Mouse (Mus musculus): Measurements from ENCODE around the gene Ciita. TPM values are rescaled to one million over a fixed set of nuclear protein-coding genes. Genes with fewer than 3 reads are reported as not detected.

Ciita gene
- 0.12 and 0.15 TPM in 2 replicates for polyA plus RNA-seq (2014; fragmentation: Nextera tagmentation; extraction: Ambion mirVana)

DNA sequence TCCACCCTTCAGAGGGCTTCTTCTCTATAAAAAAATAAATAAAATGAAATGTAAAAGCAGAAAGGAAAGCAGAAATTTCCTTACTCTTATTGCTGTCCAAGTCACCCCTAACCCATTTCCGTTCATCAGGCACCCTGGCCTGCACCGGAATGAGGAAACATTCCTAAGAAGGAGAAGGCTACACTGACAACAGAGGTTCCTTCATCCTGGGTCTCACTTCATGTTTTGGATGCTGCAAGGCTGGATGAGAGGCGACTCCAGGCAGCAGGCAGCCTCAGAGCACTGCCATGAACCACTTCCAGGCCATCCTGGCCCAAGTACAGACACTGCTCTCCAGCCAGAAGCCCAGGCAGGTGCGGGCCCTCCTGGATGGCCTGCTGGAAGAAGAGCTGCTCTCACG, at the start of gene Ciita:
TSS of gene Ciita (plus strand) at position 203 of the 400 bp plus-strand sequence.
- H3K27me3 ChIP-seq (replicated peaks; ENCODE audit: control insufficient read depth, insufficient read depth, low read length), result no peaks in the 10 kb centered on the region
- no peaks in the 10 kb centered on the region for H3K4me1 ChIP-seq (ENCODE audit: control insufficient read depth, insufficient read depth, low read length)
- H3K9me3 ChIP-seq (replicated peaks; ENCODE audit: control insufficient read depth, low read length), result no peaks in the 10 kb centered on the region
- 79% methylated on average over 5 of the region's 5 CpGs for WGBS
- DNase-seq (ENCODE audit: low spot score), result no peak
- H3K4me2 ChIP-seq (ENCODE audit: low read length), result no peak within 1 kb of the TSS
- no peaks in the 10 kb centered on the region for H3K36me3 ChIP-seq (ENCODE audit: control insufficient read depth, insufficient read depth, low read length)
- no peak for ATAC-seq
- H3K27ac ChIP-seq (ENCODE audit: low read depth, low read length), result no peak within 1 kb of the TSS
- H3K4me3 ChIP-seq (ENCODE audit: low read depth, low read length), result no peak within 1 kb of the TSS
- H3K9ac ChIP-seq (ENCODE audit: low read length), result no peak within 1 kb of the TSS

DNA sequence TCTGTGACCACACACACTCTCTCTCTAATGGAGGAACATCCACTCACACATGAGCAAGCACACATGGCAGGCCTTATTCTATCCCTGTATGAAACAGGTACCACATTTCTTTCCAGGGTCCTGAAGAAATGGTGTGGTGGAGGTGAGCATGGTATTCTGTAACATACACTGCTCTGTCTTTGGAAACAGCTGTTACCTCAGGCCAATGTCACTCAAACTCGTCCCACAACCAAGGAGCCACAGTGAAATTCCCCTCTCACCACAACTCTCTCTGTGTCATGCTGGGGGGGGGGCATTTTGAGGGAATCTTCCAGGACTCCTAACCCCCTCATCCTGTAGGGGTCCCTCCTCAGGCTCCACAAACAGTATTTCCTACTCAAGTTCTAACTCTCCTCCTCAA, 47.9 kb upstream of the Ciita start:
- Histone ChIP-seq H3K27me3 (replicated peaks; ENCODE audit: control insufficient read depth, insufficient read depth, low read length) (no peaks in the 10 kb centered on the region), H3K9me3 (replicated peaks; ENCODE audit: control insufficient read depth, low read length) (no peaks in the 10 kb centered on the region), H3K27ac (ENCODE audit: low read depth, low read length) (no peak overlapping the region), H3K4me3 (ENCODE audit: low read depth, low read length) (no peak overlapping the region), H3K4me1 (ENCODE audit: control insufficient read depth, insufficient read depth, low read length) (no peaks in the 10 kb centered on the region), H3K4me2 (ENCODE audit: low read length) (no peak overlapping the region), H3K36me3 (ENCODE audit: control insufficient read depth, insufficient read depth, low read length) (peaks cover 11% of the 10 kb centered on the region), H3K9ac (ENCODE audit: low read length) (no peak overlapping the region)
- WGBS, result 73% methylated on average over 1 of the region's 1 CpGs
- DNase-seq (ENCODE audit: low spot score) (no peak), ATAC-seq (no peak)

DNA sequence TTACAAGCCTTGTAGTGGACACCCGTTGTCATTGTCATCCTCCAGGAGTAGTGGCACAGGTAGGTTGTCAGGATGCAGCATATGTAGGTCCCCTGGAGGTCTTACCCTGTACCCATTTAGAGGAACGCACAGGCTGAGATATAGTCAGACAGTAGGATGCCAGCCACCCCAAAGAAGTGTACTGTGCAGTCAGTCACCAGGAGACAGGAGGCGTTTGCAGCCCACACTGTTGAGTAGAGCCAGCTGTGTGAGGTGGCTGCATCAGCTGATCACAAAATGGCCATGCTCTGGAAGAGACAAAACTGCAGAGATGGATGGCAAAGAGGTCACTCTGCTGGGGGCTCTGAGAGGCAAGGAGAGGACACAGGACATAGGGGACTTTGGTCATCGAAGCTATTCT, 47.5 kb upstream of the Ciita start:
- DNase-seq (ENCODE audit: low spot score) (no peak), ATAC-seq (no peak)
- Histone ChIP-seq H3K4me3 (ENCODE audit: low read depth, low read length) (no peak overlapping the region), H3K27me3 (replicated peaks; ENCODE audit: control insufficient read depth, insufficient read depth, low read length) (no peaks in the 10 kb centered on the region), H3K36me3 (ENCODE audit: control insufficient read depth, insufficient read depth, low read length) (peaks cover 7% of the 10 kb centered on the region), H3K9me3 (replicated peaks; ENCODE audit: control insufficient read depth, low read length) (no peaks in the 10 kb centered on the region), H3K4me2 (ENCODE audit: low read length) (no peak overlapping the region), H3K9ac (ENCODE audit: low read length) (no peak overlapping the region), H3K27ac (ENCODE audit: low read depth, low read length) (no peak overlapping the region), H3K4me1 (ENCODE audit: control insufficient read depth, insufficient read depth, low read length) (no peaks in the 10 kb centered on the region)
- 90% methylated on average over 4 of the region's 4 CpGs for WGBS

DNA sequence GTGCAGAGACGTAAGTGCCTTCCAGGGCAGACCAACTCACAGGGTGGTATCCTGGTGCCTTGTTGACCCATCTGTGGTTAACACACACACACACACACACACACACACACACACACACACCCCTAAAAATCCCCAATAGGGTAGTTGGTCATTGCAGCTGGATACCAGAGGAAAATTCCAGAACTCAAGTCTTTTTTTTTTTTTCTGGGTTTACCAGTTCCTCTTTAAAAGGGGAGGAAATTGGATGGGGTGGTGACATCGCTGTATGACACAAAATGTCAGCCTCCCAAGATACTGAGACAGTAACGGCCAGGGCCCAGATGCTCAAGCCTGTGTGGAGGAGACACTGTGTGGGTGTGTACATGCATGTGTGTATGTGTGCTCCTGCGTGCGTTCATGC, 46.5 kb upstream of the Ciita start:
- Histone ChIP-seq H3K27ac (ENCODE audit: low read depth, low read length) (no peak overlapping the region), H3K9ac (ENCODE audit: low read length) (no peak overlapping the region), H3K4me2 (ENCODE audit: low read length) (no peak overlapping the region), H3K9me3 (replicated peaks; ENCODE audit: control insufficient read depth, low read length) (no peaks in the 10 kb centered on the region), H3K27me3 (replicated peaks; ENCODE audit: control insufficient read depth, insufficient read depth, low read length) (no peaks in the 10 kb centered on the region), H3K36me3 (ENCODE audit: control insufficient read depth, insufficient read depth, low read length) (peaks cover 7% of the 10 kb centered on the region), H3K4me3 (ENCODE audit: low read depth, low read length) (no peak overlapping the region), H3K4me1 (ENCODE audit: control insufficient read depth, insufficient read depth, low read length) (no peaks in the 10 kb centered on the region)
- ATAC-seq (no peak), DNase-seq (ENCODE audit: low spot score) (no peak)
- WGBS, result 88% methylated on average over 5 of the region's 5 CpGs

DNA sequence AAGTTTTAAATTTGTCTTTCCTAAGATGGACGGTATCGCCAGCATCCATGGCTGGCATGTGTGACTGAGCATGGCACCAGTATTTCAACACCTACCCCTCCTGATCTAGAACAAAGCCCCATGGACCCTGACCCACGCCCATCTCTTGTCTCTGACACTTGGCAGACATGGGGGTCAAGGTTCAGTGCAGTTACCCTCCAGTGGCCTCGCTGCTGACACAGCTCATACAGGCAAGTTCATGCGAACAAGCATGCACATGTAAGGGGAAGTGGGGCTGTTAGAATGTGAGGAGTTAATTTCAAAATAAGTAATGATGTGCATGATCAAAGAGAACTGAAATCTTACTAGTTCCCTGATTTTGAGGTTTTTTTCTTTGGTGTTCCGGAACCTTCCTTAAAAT, 43.7 kb upstream of the Ciita start:
- 91% methylated on average over 6 of the region's 6 CpGs for WGBS

DNA sequence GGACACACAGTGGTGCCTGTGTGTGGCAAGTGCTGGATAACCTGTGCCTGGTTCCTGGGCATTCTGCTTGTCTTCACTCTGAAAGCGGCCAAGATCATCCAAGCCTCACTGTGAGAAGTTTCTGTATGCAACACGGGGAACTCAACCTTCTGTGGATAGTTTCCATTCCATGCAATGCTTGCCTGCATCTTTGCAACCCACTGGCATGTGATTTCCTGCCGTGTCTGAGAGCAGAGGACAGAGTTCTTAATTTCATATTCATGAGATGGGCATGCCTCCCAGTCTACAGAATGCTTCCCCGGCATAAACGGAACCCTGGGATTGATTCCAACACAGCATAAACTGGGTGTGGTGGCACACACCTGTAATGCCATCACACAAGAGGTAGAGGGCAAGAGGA, 41.8 kb upstream of the Ciita start:
- DNase-seq (ENCODE audit: low spot score) (no peak), ATAC-seq (no peak)
- H3K27ac ChIP-seq (ENCODE audit: low read depth, low read length), result no peak overlapping the region
- H3K4me1 ChIP-seq (ENCODE audit: control insufficient read depth, insufficient read depth, low read length), result no peaks in the 10 kb centered on the region; the same call in 1 of the 2 replicates
- H3K4me3 ChIP-seq (ENCODE audit: low read depth, low read length), result no peak overlapping the region
- H3K27me3 ChIP-seq (replicated peaks; ENCODE audit: control insufficient read depth, insufficient read depth, low read length), result no peaks in the 10 kb centered on the region
- no peak overlapping the region for H3K4me2 ChIP-seq (ENCODE audit: low read length)
- 82% methylated on average over 5 of the region's 5 CpGs for WGBS
- no peak overlapping the region for H3K9ac ChIP-seq (ENCODE audit: low read length)
- no peaks in the 10 kb centered on the region for H3K9me3 ChIP-seq (replicated peaks; ENCODE audit: control insufficient read depth, low read length)
- no peaks in the 10 kb centered on the region; the same call in 1 of the 2 replicates for H3K36me3 ChIP-seq (ENCODE audit: control insufficient read depth, insufficient read depth, low read length)

More for the DNA sequence above, 43.7 kb upstream of the Ciita start:
- Histone ChIP-seq H3K4me1 (ENCODE audit: control insufficient read depth, insufficient read depth, low read length) (no peaks in the 10 kb centered on the region), H3K4me3 (ENCODE audit: low read depth, low read length) (no peak overlapping the region), H3K4me2 (ENCODE audit: low read length) (no peak overlapping the region), H3K27me3 (replicated peaks; ENCODE audit: control insufficient read depth, insufficient read depth, low read length) (no peaks in the 10 kb centered on the region), H3K36me3 (ENCODE audit: control insufficient read depth, insufficient read depth, low read length) (peaks cover 5% of the 10 kb centered on the region), H3K9me3 (replicated peaks; ENCODE audit: control insufficient read depth, low read length) (no peaks in the 10 kb centered on the region), H3K9ac (ENCODE audit: low read length) (no peak overlapping the region), H3K27ac (ENCODE audit: low read depth, low read length) (no peak overlapping the region)
- ATAC-seq (no peak), DNase-seq (ENCODE audit: low spot score) (no peak)

DNA sequence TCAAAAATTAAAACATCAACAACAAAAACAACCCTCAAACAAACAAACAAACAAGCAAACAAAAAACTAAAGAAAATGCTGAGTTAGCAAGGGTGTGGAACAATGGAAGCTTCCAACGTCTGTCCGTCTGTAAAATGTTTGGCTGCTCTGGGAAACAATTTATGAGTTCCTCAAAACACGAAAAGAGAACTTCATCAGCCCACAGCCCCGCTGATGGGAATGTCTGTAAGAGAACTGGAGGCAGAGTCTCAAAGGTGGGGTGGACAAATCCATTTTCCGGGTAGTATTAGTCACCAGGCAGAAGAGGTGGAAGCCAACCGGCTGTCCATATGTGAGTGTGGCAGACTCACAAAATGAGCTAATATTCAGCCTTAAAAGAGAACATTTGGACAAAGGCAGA, 38.5 kb upstream of the Ciita start:
- ATAC-seq, result no peak
- no peak overlapping the region for H3K27ac ChIP-seq (ENCODE audit: low read depth, low read length)
- no peak overlapping the region for H3K4me2 ChIP-seq (ENCODE audit: low read length)
- 87% methylated on average over 6 of the region's 6 CpGs for WGBS
- H3K9me3 ChIP-seq (replicated peaks; ENCODE audit: control insufficient read depth, low read length), result no peaks in the 10 kb centered on the region
- peaks cover 15% of the 10 kb centered on the region for H3K4me1 ChIP-seq (ENCODE audit: control insufficient read depth, insufficient read depth, low read length)
- H3K27me3 ChIP-seq (replicated peaks; ENCODE audit: control insufficient read depth, insufficient read depth, low read length), result no peaks in the 10 kb centered on the region
- no peak overlapping the region for H3K9ac ChIP-seq (ENCODE audit: low read length)
- H3K36me3 ChIP-seq (ENCODE audit: control insufficient read depth, insufficient read depth, low read length), result no peaks in the 10 kb centered on the region
- no peak for DNase-seq (ENCODE audit: low spot score)
- H3K4me3 ChIP-seq (ENCODE audit: low read depth, low read length), result no peak overlapping the region

DNA sequence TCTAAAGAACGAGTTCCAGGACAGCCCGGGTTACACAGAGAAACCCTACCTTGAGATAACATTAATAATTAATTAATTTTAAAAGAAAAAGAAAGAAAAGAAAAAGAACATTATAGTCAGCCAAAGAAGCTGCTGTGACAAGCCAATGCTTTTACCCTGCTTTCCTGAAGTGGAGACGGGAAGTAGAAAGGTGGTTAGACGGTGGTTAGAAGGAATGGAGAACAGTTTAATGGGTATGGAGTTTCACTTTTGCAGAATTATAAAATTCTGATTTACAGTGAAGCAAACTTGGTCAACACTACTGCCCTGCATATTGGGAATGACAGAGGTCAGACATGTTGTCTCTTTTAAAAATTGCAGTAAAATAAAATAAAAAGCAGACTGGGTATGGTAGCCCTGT, 38.1 kb upstream of the Ciita start:
- no peaks in the 10 kb centered on the region for H3K27me3 ChIP-seq (replicated peaks; ENCODE audit: control insufficient read depth, insufficient read depth, low read length)
- WGBS, result 88% methylated on average over 4 of the region's 4 CpGs
- no peak overlapping the region for H3K27ac ChIP-seq (ENCODE audit: low read depth, low read length)
- H3K9ac ChIP-seq (ENCODE audit: low read length), result no peak overlapping the region
- DNase-seq (ENCODE audit: low spot score) (no peak), ATAC-seq (no peak)
- H3K4me3 ChIP-seq (ENCODE audit: low read depth, low read length), result no peak overlapping the region
- peaks cover 16% of the 10 kb centered on the region for H3K4me1 ChIP-seq (ENCODE audit: control insufficient read depth, insufficient read depth, low read length)
- no peak overlapping the region for H3K4me2 ChIP-seq (ENCODE audit: low read length)
- no peaks in the 10 kb centered on the region for H3K36me3 ChIP-seq (ENCODE audit: control insufficient read depth, insufficient read depth, low read length)
- no peaks in the 10 kb centered on the region for H3K9me3 ChIP-seq (replicated peaks; ENCODE audit: control insufficient read depth, low read length)

DNA sequence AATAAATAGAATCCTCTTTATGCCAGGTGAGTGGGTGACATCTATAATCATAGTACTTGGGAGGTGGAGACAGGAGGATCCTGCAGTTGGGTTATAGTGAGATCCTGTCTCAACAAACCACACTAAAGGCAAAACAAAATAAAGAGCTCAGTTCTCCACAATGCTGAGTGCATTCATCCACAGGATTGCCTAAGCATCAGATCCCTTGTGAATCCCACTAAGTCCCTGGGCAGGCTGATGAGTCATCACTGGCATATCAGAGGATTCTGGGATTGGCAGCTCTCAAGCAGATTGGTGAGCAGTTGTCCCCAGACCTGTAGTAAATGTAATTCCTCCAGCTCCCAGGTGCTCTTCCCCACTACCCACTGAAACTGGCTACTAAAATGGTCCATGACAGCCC, 36.1 kb upstream of the Ciita start:
- H3K4me3 ChIP-seq (ENCODE audit: low read depth, low read length), result no peak overlapping the region
- no peak overlapping the region for H3K9ac ChIP-seq (ENCODE audit: low read length)
- H3K4me2 ChIP-seq (ENCODE audit: low read length), result no peak overlapping the region
- H3K36me3 ChIP-seq (ENCODE audit: control insufficient read depth, insufficient read depth, low read length), result no peaks in the 10 kb centered on the region
- ATAC-seq (no peak), DNase-seq (ENCODE audit: low spot score) (no peak)
- H3K27me3 ChIP-seq (replicated peaks; ENCODE audit: control insufficient read depth, insufficient read depth, low read length), result no peaks in the 10 kb centered on the region
- H3K4me1 ChIP-seq (ENCODE audit: control insufficient read depth, insufficient read depth, low read length), result peaks cover 16% of the 10 kb centered on the region
- no peak overlapping the region for H3K27ac ChIP-seq (ENCODE audit: low read depth, low read length)
- no peaks in the 10 kb centered on the region for H3K9me3 ChIP-seq (replicated peaks; ENCODE audit: control insufficient read depth, low read length)

All from forebrain, embryonic 14.5 days (tissue).